Comparison of ENCODE assay signal across 19 mouse cellular contexts in the genomic region with DNA sequence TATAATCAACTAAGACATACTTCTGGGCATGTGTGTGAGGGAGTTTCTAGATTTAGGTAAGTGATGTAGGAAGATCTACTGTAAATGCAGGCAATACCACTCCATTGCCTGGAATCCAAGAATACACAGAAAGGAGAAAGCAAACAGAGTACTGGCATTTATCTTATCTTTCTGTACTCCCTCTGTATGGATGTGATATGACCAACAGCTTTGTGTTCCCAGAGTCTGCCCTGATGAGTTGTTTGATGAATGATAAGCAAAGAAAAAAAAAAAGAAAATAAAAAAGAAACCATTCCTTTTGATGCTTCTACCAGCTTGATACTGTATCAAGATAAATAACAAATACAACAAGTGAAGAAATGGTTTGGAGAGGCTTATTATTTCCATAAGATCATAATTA.
DNase-seq lines count a peak whose midpoint lies in the region; ATAC-seq and TF ChIP-seq lines count a peak whose summit lies in the region.
"Had no signal": no experiment of that assay in that cellular context is flagged by ENCODE, and none has a peak within 500 bp of the region (broad histone marks: within the 10 kb centered on the region; RNA-seq: fewer than 3 reads in every experiment).

No protein-coding gene starts in this region.

- no peaks in the 10 kb centered on the region for H3K27me3 ChIP-seq in MEL (ENCODE audit: control insufficient read depth in 1 of 2, insufficient read depth in 2 of 2, low read length in 2 of 2)
- H3K27me3 ChIP-seq in neural tube, embryonic 15.5 days (replicated peaks) = no peaks in the 10 kb centered on the region
- H3K27me3 ChIP-seq: CH12.LX had no signal

- no peak overlapping the region for H3K9ac ChIP-seq in MEL (ENCODE audit: control insufficient read depth, low read depth, low read length, poor library complexity, severe bottlenecking)
- H3K9ac ChIP-seq in neural tube, embryonic 15.5 days (replicated peaks) = no peak overlapping the region

- ATAC-seq in neural tube, embryonic 15.5 days (ENCODE audit: low FRiP score) = no peak
- ATAC-seq: activated CD4-positive, CD25-positive, alpha-beta regulatory T cell, adult 4 months; CD4-positive, CD25-positive, alpha-beta regulatory T cell, adult 4 months; Patski had no signal

- no peak for TF ChIP-seq CTCF in MEL (IDR thresholded peaks at IDR 0.05 in 2 of 3, conservative IDR thresholded peaks at IDR 0.05 in 1 of 3; ENCODE audit: control insufficient read depth in 1 of 3, insufficient read depth in 1 of 3, low read depth in 2 of 3, low read length in 3 of 3, poor library complexity in 1 of 3, severe bottlenecking in 1 of 3)

- no peak overlapping the region for H3K4me3 ChIP-seq in MEL (ENCODE audit: control insufficient read depth in 1 of 2, insufficient read depth in 1 of 2, low read depth in 2 of 2, low read length in 2 of 2)
- no peak overlapping the region for H3K4me3 ChIP-seq in neural tube, embryonic 15.5 days (replicated peaks)

- H3K4me1 ChIP-seq in MEL (ENCODE audit: control insufficient read depth in 1 of 2, insufficient read depth in 2 of 2, low read length in 2 of 2) = peaks cover 2 to 5% of the 10 kb centered on the region in 2 experiments; a peak in 2 of 4 replicates
- H3K4me1 ChIP-seq in neural tube, embryonic 15.5 days = no peaks in the 10 kb centered on the region

- peak; percentile 87 to 88 for TF ChIP-seq EP300 in MEL (IDR thresholded peaks at IDR 0.05; ENCODE audit: low read depth in 1 of 2, low read length in 2 of 2)

- H3K36me3 ChIP-seq in MEL (ENCODE audit: control insufficient read depth in 1 of 2, insufficient read depth in 2 of 2, low read length in 2 of 2) = peaks cover 0 to 10% of the 10 kb centered on the region in 2 experiments; a peak in 2 of 4 replicates
- no peaks in the 10 kb centered on the region for H3K36me3 ChIP-seq in neural tube, embryonic 15.5 days
- H3K36me3 ChIP-seq: G1E had no signal

- no peak overlapping the region for H3K27ac ChIP-seq in MEL (ENCODE audit: control insufficient read depth, low read depth, low read length)
- H3K27ac ChIP-seq in neural tube, embryonic 15.5 days (replicated peaks) = no peak overlapping the region

- H3K4me2 ChIP-seq in neural tube, embryonic 15.5 days = no peak overlapping the region

- no peak for TF ChIP-seq POLR2A in MEL (IDR thresholded peaks at IDR 0.05; ENCODE audit: control insufficient read depth in 1 of 2, insufficient read depth in 1 of 2, low read depth in 1 of 2, low read length in 2 of 2, poor library complexity in 1 of 2)

- no peak for TF ChIP-seq RAD21 in MEL (IDR thresholded peaks at IDR 0.05; ENCODE audit: low read depth, low read length)

- no peaks in the 10 kb centered on the region for H3K79me2 ChIP-seq in MEL (ENCODE audit: control insufficient read depth, insufficient read depth, low read length, poor library complexity)

- H3K9me3 ChIP-seq in MEL (replicated peaks; ENCODE audit: insufficient read depth, low read length) = no peaks in the 10 kb centered on the region
- no peaks in the 10 kb centered on the region for H3K9me3 ChIP-seq in neural tube, embryonic 15.5 days (replicated peaks)
- H3K9me3 ChIP-seq: G1E had no signal

- DNase-seq in MEL (ENCODE audit: low read depth, low spot score) = peak; percentile 32
- DNase-seq: adrenal gland, adult 2 months; adrenal gland, adult 8-10 months; adrenal gland, postnatal 10 days; adrenal gland, postnatal 14 days; adrenal gland, postnatal 25 days; adrenal gland, postnatal 36 days; B cell, adult 2 months; cerebellum, adult 11 months; cerebellum, adult 11-12 months; cerebellum, adult 18-20 months; cerebellum, adult 2 months; cerebellum, adult 8-10 months had no signal

TF ChIP-seq in MEL, 35 proteins besides CTCF, POLR2A, EP300 and RAD21:
- TF ChIP-seq NRF1 (IDR thresholded peaks at IDR 0.05; ENCODE audit: insufficient read depth, low read depth, low read length, poor library complexity, severe bottlenecking) (no peak), TBP (IDR thresholded peaks at IDR 0.05; ENCODE audit: low read depth, low read length) (no peak), JUND (IDR thresholded peaks at IDR 0.05; ENCODE audit: low read depth, low read length) (no peak), CHD1 (IDR thresholded peaks at IDR 0.05; ENCODE audit: low read depth, low read length) (no peak), ZC3H11A (IDR thresholded peaks at IDR 0.05; ENCODE audit: low read depth, low read length) (0 out of 2 replicates have a peak, but pooled peaks have one; percentile 17), TCF12 (IDR thresholded peaks at IDR 0.05; ENCODE audit: low read depth, low read length) (peak; percentile 90), BHLHE40 (IDR thresholded peaks at IDR 0.05; ENCODE audit: borderline replicate concordance, low read depth, low read length) (no peak), ZKSCAN1 (IDR thresholded peaks at IDR 0.05; ENCODE audit: low read depth, low read length) (no peak), USF2 (IDR thresholded peaks at IDR 0.05; ENCODE audit: borderline replicate concordance in 1 of 2, insufficient read depth in 1 of 2, low read depth in 1 of 2, low read length in 2 of 2) (no peak), GABPA (IDR thresholded peaks at IDR 0.05; ENCODE audit: low read depth, low read length) (no peak), MAZ (IDR thresholded peaks at IDR 0.05; ENCODE audit: low read depth, low read length) (no peak), NELFE (IDR thresholded peaks at IDR 0.05; ENCODE audit: low read depth, low read length) (no peak), SIN3A (IDR thresholded peaks at IDR 0.05; ENCODE audit: low read length) (no peak), ETS1 (IDR thresholded peaks at IDR 0.05; ENCODE audit: low read depth, low read length) (peak; percentile 50; the same call in 1 of the 2 replicates), E2F4 (IDR thresholded peaks at IDR 0.05; ENCODE audit: borderline replicate concordance, low read depth, low read length) (no peak), ZNF384 (IDR thresholded peaks at IDR 0.05; ENCODE audit: low read depth, low read length) (peak; percentile 87), USF1 (IDR thresholded peaks at IDR 0.05; ENCODE audit: low read depth, low read length) (no peak), GATA1 (IDR thresholded peaks at IDR 0.05; ENCODE audit: low read depth, low read length) (peak; percentile 91), CHD2 (IDR thresholded peaks at IDR 0.05; ENCODE audit: low read length) (no peak), MAX (IDR thresholded peaks at IDR 0.05; ENCODE audit: low read length) (no peak), RCOR1 (IDR thresholded peaks at IDR 0.05; ENCODE audit: low read depth, low read length) (peak; percentile 25; the same call in 1 of the 2 replicates), ZMIZ1 (IDR thresholded peaks at IDR 0.05; ENCODE audit: low read depth, low read length) (no peak), UBTF (IDR thresholded peaks at IDR 0.05; ENCODE audit: borderline replicate concordance, insufficient read depth, low read depth, low read length) (no peak), ELF1 (IDR thresholded peaks at IDR 0.05; ENCODE audit: low read depth, low read length) (no peak), KAT2A (conservative IDR thresholded peaks at IDR 0.05; ENCODE audit: low read depth, low read length) (no peak), TAL1 (IDR thresholded peaks at IDR 0.05; ENCODE audit: low read length) (no peak), MYB (IDR thresholded peaks at IDR 0.05; ENCODE audit: low read depth, low read length) (peak; percentile 50; the same call in 1 of the 2 replicates), POLR2AphosphoS2 (IDR thresholded peaks at IDR 0.05; ENCODE audit: low read length) (no peak), MAFK (IDR thresholded peaks at IDR 0.05; ENCODE audit: borderline replicate concordance, low read depth, low read length) (no peak)
